Mouse (Mus musculus): Measurements from ENCODE around the gene Prx. TPM values are rescaled to one million over a fixed set of nuclear protein-coding genes. Genes with fewer than 3 reads are reported as not detected.
A peak's percentile ranks its signal among the peaks of the same experiment; 100 is the strongest.

The Prx gene
- polyA plus RNA-seq, 1 experiment: 0.68 TPM

DNA sequence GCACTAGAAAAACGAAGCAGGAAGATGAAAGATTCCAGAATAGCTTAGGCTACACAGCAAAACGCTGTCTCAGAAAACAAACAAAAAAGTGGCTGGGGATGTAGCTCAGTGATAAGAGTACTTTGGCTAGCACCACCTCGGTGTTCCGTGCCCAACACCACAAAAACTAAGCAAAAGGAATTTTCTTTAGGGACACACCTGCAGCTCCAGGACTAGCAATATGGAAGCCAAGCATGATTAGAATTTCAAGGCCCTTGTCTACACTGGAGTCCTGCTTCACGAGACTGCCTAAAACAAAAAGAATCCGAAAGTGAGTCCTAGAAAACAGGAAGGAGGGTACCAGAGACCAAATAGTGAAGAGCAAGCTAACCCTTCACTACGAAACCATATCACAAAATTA lies 26.5 kb upstream of the Prx start:
- H3K27ac ChIP-seq (ENCODE audit: insufficient read depth, low read depth, low read length): peak overlapping the region; percentile 77
- peaks cover 10% of the 10 kb centered on the region for H3K4me1 ChIP-seq (ENCODE audit: control insufficient read depth, insufficient read depth, low read length)
- TF ChIP-seq POLR2A (IDR thresholded peaks at IDR 0.05; ENCODE audit: borderline replicate concordance, low read depth, low read length): no peak
- no peak for TF ChIP-seq CTCF (IDR thresholded peaks at IDR 0.05; ENCODE audit: low read depth, low read length)
- H3K4me3 ChIP-seq (ENCODE audit: insufficient read depth, low read length): peak overlapping the region; percentile 87

DNA sequence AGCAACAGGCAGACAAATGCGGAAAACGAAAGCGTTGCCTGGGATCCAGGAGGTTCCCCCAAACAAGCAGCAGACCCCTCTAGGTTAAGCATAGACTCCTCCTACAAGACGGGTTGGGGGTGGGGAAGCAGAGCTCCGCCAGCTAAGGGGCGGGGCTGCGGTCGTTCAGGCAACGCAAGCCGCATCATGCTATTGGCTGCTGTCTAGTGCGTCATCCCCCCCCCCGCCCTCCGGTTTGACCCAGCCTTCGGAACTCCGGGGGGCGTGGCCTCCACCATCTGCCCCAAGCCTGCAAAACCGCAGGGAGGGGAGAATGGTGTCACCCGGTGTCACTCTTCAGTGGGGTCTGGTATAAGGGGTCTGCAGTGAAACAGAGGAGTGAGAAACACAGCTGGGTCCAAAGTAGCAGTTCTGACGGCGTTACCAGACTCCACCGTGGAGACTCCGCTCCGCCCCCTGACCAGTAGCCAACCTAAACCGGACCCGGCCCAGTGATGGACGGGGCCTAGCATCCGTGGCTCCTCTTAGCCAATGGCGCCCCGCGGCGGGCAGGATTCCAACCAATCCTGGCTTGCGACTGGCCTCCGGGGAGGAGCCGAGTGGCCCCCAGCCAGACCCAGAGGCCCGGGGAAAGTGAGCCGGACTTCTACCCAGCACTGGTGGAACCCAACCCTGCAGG lies 25.8 kb upstream of the Prx start, which contains the start of gene Sertad3:
TSS of gene Sertad3 (plus strand) at position 613 of the 679 bp plus-strand sequence.
- TF ChIP-seq CTCF (IDR thresholded peaks at IDR 0.05; ENCODE audit: low read depth, low read length) (no peak), POLR2A (IDR thresholded peaks at IDR 0.05; ENCODE audit: borderline replicate concordance, low read depth, low read length) (no peak)
- Histone ChIP-seq H3K27ac (ENCODE audit: insufficient read depth, low read depth, low read length) (peak within 1 kb of the TSS; percentile 77), H3K4me1 (ENCODE audit: control insufficient read depth, insufficient read depth, low read length) (peaks cover 10% of the 10 kb centered on the region), H3K4me3 (ENCODE audit: insufficient read depth, low read length) (peak within 1 kb of the TSS; percentile 87)

DNA sequence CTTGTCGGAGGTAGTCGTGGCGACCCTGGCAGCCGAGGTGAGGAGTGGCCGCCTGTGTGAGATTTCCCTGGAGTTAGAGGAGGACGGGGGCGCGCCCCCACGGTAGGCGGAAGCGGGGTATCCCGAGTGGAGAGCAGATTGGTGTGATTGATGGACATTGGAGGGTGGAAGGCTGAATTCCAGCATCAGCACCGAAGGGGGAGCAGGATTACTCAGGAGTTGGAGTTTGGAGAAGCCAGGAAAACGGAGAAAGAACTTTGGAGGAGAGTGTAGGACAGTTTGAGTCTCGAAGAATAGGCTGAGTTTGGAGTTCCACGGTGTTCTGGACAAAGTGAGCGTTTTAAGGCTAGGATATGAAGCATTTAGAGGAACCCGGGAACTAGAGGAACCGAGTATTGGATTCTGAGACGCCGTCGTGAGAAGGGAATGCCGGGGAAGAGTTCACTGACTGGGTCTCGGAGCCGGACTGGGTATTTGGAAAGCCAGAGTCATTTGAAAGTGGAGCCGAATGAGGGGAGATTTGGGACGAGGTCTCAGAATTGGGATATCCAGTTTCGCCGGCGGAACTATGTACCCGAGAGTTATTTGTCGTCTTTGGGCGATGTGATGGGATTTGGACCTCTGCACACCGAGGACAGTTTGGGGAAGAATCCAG lies 25.2 kb upstream of the Prx start:
- Histone ChIP-seq H3K4me3 (ENCODE audit: insufficient read depth, low read length) (peak overlapping the region; percentile 87), H3K4me1 (ENCODE audit: control insufficient read depth, insufficient read depth, low read length) (peaks cover 10% of the 10 kb centered on the region), H3K27ac (ENCODE audit: insufficient read depth, low read depth, low read length) (peak overlapping the region; percentile 76)
- no peak for TF ChIP-seq POLR2A (IDR thresholded peaks at IDR 0.05; ENCODE audit: borderline replicate concordance, low read depth, low read length)
- TF ChIP-seq CTCF (IDR thresholded peaks at IDR 0.05; ENCODE audit: low read depth, low read length): no peak

DNA sequence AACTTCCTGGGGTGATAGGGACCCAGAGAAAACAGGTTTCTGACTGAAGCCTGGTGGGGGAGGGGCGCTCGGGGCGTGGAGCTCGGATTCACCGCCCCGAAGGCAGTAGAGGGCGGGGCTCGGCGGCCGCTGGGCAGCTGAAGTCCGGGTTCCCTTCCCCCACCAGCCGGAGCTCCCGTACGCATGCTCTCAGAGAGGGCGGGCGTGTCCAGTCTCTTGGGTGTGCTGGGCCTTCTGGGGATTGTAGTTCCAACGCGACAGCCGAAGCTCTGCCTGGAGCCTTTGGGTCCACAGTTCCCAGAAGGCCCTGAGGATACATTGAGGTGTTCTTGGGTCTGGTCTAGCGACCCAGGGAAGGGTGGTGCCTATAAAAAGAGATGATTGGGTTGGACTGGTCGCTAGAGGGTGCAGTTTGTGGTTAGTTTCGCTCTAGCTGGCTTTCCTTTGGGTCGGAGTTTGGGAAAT lies 24.6 kb upstream of the Prx start:
- peak overlapping the region; percentile 76 for H3K27ac ChIP-seq (ENCODE audit: insufficient read depth, low read depth, low read length)
- H3K4me1 ChIP-seq (ENCODE audit: control insufficient read depth, insufficient read depth, low read length): peaks cover 10% of the 10 kb centered on the region
- TF ChIP-seq POLR2A (IDR thresholded peaks at IDR 0.05; ENCODE audit: borderline replicate concordance, low read depth, low read length) (no peak), CTCF (IDR thresholded peaks at IDR 0.05; ENCODE audit: low read depth, low read length) (0 out of 2 replicates have a peak, but pooled peaks have one; percentile 7)
- H3K4me3 ChIP-seq (ENCODE audit: insufficient read depth, low read length): peak overlapping the region; percentile 87

DNA sequence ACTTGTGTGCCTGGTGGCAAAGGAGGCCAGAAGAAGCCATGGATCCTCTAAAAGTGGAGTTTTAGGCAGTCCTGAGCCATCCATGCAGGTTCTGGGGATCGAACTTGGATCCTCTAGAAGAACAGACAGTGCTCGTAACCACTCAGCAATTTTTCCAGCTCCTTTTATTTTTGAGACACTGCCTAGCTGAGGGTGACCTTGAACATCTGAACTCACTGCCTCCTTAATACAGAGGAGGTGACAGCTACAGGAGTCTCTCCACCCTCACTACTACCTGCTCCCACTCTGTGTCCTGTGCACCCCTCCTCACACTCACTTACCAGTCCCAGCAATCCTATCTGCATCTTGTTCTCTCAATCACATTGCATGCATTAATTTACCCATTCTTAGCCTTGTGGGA lies 23.5 kb upstream of the Prx start:
- no peak for TF ChIP-seq POLR2A (IDR thresholded peaks at IDR 0.05; ENCODE audit: borderline replicate concordance, low read depth, low read length)
- no peak for TF ChIP-seq CTCF (IDR thresholded peaks at IDR 0.05; ENCODE audit: low read depth, low read length)
- Histone ChIP-seq H3K27ac (ENCODE audit: insufficient read depth, low read depth, low read length) (no peak overlapping the region), H3K4me3 (ENCODE audit: insufficient read depth, low read length) (no peak overlapping the region), H3K4me1 (ENCODE audit: control insufficient read depth, insufficient read depth, low read length) (peaks cover 10% of the 10 kb centered on the region)

DNA sequence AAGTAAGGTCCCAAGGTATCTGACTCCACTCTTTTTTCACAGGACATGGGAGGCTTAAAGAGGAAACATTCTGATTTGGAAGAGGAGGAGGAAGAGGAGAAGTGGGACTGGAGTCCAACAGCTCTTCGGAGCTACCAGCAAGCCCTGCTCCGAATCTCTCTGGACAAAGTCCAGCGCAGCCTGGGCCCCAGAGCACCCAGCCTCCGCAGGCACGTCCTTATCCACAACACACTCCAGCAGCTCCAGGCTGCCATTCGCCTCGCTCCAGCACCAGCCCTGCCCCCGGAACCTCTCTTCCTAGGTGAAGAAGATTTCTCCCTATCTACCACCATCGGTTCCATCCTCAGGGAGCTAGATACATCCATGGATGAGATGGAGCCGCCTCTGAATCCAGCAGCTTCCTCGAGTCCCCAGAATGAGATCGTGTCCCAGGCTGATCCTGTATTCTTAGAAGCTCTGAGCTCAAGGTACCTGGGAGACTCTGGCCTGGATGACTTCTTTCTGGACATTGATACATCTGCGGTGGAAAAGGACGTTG lies 23.0 kb upstream of the Prx start:
- H3K4me1 ChIP-seq (ENCODE audit: control insufficient read depth, insufficient read depth, low read length): peaks cover 15% of the 10 kb centered on the region
- no peak overlapping the region for H3K4me3 ChIP-seq (ENCODE audit: insufficient read depth, low read length)
- no peak for TF ChIP-seq CTCF (IDR thresholded peaks at IDR 0.05; ENCODE audit: low read depth, low read length)
- no peak for TF ChIP-seq POLR2A (IDR thresholded peaks at IDR 0.05; ENCODE audit: borderline replicate concordance, low read depth, low read length)
- no peak overlapping the region for H3K27ac ChIP-seq (ENCODE audit: insufficient read depth, low read depth, low read length)

DNA sequence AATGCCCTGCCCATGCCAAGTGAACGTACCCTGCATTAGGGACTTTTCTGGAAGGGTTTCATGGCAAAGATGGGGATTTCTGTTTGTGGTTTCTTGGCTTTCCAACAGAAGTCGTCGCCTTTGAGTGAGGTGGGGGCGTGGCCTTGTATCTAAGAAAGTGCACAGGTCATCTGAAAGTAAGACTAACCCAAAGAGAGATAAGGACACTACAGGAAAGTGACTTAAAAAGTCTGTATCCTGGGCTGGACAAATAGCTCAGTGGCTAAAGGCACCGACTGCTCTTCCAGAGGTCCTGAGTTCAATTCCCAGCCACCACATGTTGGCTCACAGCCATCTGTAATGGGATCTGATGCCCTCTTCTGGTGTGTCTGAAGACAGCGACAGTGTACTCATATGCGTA lies 20.6 kb upstream of the Prx start:
- no peak overlapping the region for H3K27ac ChIP-seq (ENCODE audit: insufficient read depth, low read depth, low read length)
- no peak for TF ChIP-seq POLR2A (IDR thresholded peaks at IDR 0.05; ENCODE audit: borderline replicate concordance, low read depth, low read length)
- TF ChIP-seq CTCF (IDR thresholded peaks at IDR 0.05; ENCODE audit: low read depth, low read length): no peak
- no peak overlapping the region for H3K4me3 ChIP-seq (ENCODE audit: insufficient read depth, low read length)
- H3K4me1 ChIP-seq (ENCODE audit: control insufficient read depth, insufficient read depth, low read length): peaks cover 26% of the 10 kb centered on the region

DNA sequence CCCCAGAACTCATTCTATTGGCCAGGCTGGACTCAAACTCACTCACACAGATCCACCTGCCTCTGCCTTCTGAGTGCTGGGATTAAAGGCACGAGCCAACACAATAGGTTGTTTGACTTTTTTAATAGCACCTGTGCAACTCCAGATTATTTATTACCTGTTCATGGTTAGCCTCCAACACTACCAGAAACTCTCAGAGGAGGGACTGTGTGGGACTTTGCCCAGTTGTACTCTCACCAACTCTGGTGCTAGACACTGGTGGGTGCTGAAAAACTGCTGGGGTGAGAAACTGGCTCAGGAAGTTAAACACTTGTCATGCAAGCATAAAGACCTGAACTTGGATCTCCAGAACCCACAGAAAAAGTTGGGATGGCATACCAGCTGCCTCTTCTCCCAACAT lies 19.4 kb upstream of the Prx start:
- no peak overlapping the region for H3K27ac ChIP-seq (ENCODE audit: insufficient read depth, low read depth, low read length)
- no peak overlapping the region for H3K4me3 ChIP-seq (ENCODE audit: insufficient read depth, low read length)
- H3K4me1 ChIP-seq (ENCODE audit: control insufficient read depth, insufficient read depth, low read length): peaks cover 28% of the 10 kb centered on the region
- TF ChIP-seq POLR2A (IDR thresholded peaks at IDR 0.05; ENCODE audit: borderline replicate concordance, low read depth, low read length) (no peak), CTCF (IDR thresholded peaks at IDR 0.05; ENCODE audit: low read depth, low read length) (no peak)

DNA sequence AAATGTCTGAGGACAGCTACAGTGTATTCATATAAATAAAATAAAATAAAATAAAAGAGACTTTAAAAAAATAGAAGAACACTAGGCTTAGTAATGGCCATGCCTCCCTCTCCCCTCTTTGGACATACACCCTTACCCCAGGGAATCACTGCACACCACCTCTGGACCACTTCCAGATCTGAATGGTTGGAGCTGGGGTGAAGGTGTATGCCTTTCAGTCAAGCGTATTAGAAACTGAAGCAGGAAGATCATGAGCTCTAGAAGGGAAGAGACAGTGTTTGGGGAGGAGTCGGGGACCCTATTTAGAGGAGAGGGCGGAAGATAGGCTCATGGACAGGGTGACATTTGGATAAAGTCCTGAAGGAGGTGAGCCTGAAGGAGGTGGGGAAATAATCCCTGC lies 18.6 kb upstream of the Prx start:
- TF ChIP-seq CTCF (IDR thresholded peaks at IDR 0.05; ENCODE audit: low read depth, low read length) (no peak), POLR2A (IDR thresholded peaks at IDR 0.05; ENCODE audit: borderline replicate concordance, low read depth, low read length) (no peak)
- Histone ChIP-seq H3K4me3 (ENCODE audit: insufficient read depth, low read length) (no peak overlapping the region), H3K27ac (ENCODE audit: insufficient read depth, low read depth, low read length) (no peak overlapping the region), H3K4me1 (ENCODE audit: control insufficient read depth, insufficient read depth, low read length) (peaks cover 26% of the 10 kb centered on the region)
